Mouse (Mus musculus) neural tube, embryonic 13.5 days (tissue): Measurements from ENCODE around the gene Syt1. TPM values are rescaled to one million over a fixed set of nuclear protein-coding genes. Genes with fewer than 3 reads are reported as not detected.

Source experiments
- ATAC-seq: fragments of 200-750 bp; cut with Nextera tagmentation; 2 replicates; pipeline ENCODE4 v1.8.0; 2017; ENCODE audit warnings: low read depth, mild to moderate bottlenecking, moderate TSS enrichment, moderate library complexity
- H3K27ac ChIP-seq: fragments of 300-500 bp; sonication (generic); replicated peaks from 2 replicates; pipeline ENCODE4 v1.5.1; 2015; ENCODE audit warnings: moderate library complexity, mild to moderate bottlenecking, inconsistent platforms
- H3K27me3 ChIP-seq: fragments of 300-500 bp; sonication (generic); 2 replicates; pipeline ENCODE4 v1.6.1; 2015; ENCODE audit warnings: mild to moderate bottlenecking, inconsistent platforms
- H3K36me3 ChIP-seq: fragments of 300-500 bp; sonication (generic); 2 replicates; pipeline ENCODE4 v1.6.1; 2015; ENCODE audit warnings: mild to moderate bottlenecking, inconsistent platforms
- H3K4me1 ChIP-seq: fragments of 300-500 bp; sonication (generic); replicated peaks from 2 replicates; pipeline ENCODE4 v1.6.1; 2015; ENCODE audit warnings: inconsistent platforms
- H3K4me2 ChIP-seq: fragments of 300-500 bp; sonication (generic); 2 replicates; pipeline ENCODE4 v1.6.1; 2015; ENCODE audit warnings: inconsistent platforms, mild to moderate bottlenecking, moderate library complexity
- H3K4me3 ChIP-seq: fragments of 300-500 bp; sonication (generic); 2 replicates; pipeline ENCODE4 v1.5.1; 2015; ENCODE audit warnings: mild to moderate bottlenecking, inconsistent platforms
- H3K9ac ChIP-seq: fragments of 300-500 bp; sonication (generic); 2 replicates; pipeline ENCODE4 v1.6.1; 2015; ENCODE audit warnings: moderate library complexity, mild to moderate bottlenecking, inconsistent platforms
- H3K9me3 ChIP-seq: fragments of 300-500 bp; sonication (generic); 2 replicates; pipeline ENCODE4 v1.6.1; 2016; ENCODE audit warnings: inconsistent platforms
- WGBS: fragments of 180-500 bp; shearing (Covaris S2); methylation state at CpG from one replicate; pipeline ENCODE4 v1.1.7; 2015; 5-methylcytosine and 5-hydroxymethylcytosine counted together
- polyA plus RNA-seq: library from polyadenylated mRNA; unstranded; fragments of >200 nt; fragmentation: Nextera tagmentation; extraction: Ambion mirVana; gene quantifications from 2 replicates; pipeline ENCODE4 v1.2.1, GENCODE M21; 2015

Syt1 gene
- polyA plus RNA-seq, 1 experiment from 2014 or later: 70.4 TPM

DNA sequence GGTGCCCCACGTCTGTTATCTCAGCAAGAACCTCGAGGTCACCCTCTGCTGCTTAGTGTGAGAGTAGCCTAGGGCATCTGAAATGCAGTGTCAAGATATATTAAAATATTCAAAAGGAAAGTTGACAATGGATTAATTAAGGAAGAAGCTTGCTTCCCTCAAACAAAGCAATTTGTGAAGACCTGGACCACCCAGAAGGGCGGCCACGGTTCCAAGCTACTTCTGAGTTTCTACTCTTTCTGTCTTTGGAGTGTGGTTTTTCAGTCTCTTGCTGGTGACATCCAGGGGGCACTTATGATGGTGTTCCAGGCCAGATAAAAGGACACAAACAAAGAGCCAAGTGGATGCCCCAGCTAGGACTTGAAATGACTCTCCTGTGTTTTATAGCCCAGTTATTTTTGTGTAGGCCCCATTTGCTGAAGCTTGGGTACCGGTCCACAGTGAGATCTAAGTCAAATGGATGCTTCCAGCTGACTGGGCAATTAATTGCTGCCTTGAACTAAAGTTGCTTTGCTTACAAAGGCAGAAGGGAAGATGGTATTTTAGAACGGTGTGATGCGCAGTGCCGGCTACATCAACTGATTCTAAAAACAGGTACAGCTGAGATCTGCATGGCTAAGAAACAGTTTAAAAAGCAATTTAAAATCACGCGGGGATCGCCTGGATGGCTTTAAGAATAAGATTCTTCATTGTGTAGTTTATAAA lies 530.5 kb downstream of the Syt1 start:
- H3K4me3 ChIP-seq: no peak overlapping the region
- no peak overlapping the region for H3K9ac ChIP-seq
- no peaks in the 10 kb centered on the region for H3K27me3 ChIP-seq
- H3K4me2 ChIP-seq: no peak overlapping the region
- no peaks in the 10 kb centered on the region for H3K4me1 ChIP-seq
- H3K36me3 ChIP-seq: no peaks in the 10 kb centered on the region
- ATAC-seq: no peak
- 68% methylated on average over 11 of the region's 11 CpGs for WGBS
- peaks cover 11% of the 10 kb centered on the region; the same call in 1 of the 2 replicates for H3K9me3 ChIP-seq
- H3K27ac ChIP-seq: no peak overlapping the region

- peak overlapping the region; percentile 69 for H3K27ac ChIP-seq
- no peak overlapping the region for H3K4me2 ChIP-seq
- peaks cover 6% of the 10 kb centered on the region; the same call in 1 of the 2 replicates for H3K9me3 ChIP-seq
- H3K4me3 ChIP-seq: no peak overlapping the region
- no peaks in the 10 kb centered on the region for H3K27me3 ChIP-seq
- no peak overlapping the region for H3K9ac ChIP-seq
- peak; percentile 36; the same call in 1 of the 2 replicates for ATAC-seq
- H3K36me3 ChIP-seq: no peaks in the 10 kb centered on the region
- WGBS: 20% methylated on average over 6 of the region's 6 CpGs
- peaks cover 8% of the 10 kb centered on the region for H3K4me1 ChIP-seq
Observed at GRCm38 (mm10) chr10:108470319-108470955, 540.3 kb downstream of the Syt1 start.

DNA sequence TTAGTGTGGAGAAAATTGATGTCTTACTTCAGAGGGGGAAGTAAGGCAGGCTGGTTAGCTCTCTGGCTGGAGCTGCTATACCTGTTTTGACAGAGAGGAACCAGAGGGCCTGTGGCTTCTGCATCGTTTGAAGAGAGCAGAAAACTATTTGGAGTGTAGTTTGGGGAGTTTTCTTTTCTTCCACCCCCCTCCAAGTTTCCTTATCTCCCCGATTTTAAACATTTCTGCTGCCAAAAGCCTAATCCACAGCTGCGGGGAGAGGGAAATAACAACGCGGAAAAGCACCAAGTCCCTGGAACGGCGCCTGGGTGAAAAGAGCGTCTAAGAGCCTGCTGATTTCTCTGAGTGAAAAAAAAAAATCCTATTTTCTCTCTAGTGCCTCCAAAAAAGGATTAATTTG lies 544.2 kb downstream of the Syt1 start:
- WGBS: 74% methylated on average over 8 of the region's 8 CpGs
- H3K4me2 ChIP-seq: no peak overlapping the region
- no peak for ATAC-seq

GRCm38 (mm10) chr10:108461862-108462261 lies 548.9 kb downstream of the Syt1 start:
- no peak overlapping the region for H3K9ac ChIP-seq
- H3K4me2 ChIP-seq: no peak overlapping the region
- no peaks in the 10 kb centered on the region for H3K9me3 ChIP-seq
- no peak overlapping the region for H3K4me3 ChIP-seq
- no peaks in the 10 kb centered on the region for H3K36me3 ChIP-seq
- 67% methylated on average over 2 of the region's 2 CpGs for WGBS
- H3K4me1 ChIP-seq: peaks cover 5% of the 10 kb centered on the region; the same call in 1 of the 2 replicates
- no peak overlapping the region for H3K27ac ChIP-seq
- ATAC-seq: no peak
- H3K27me3 ChIP-seq: no peaks in the 10 kb centered on the region

More for the DNA sequence above, 544.2 kb downstream of the Syt1 start:
- Histone ChIP-seq H3K4me1 (peaks cover 10% of the 10 kb centered on the region), H3K4me3 (no peak overlapping the region), H3K36me3 (no peaks in the 10 kb centered on the region), H3K27me3 (no peaks in the 10 kb centered on the region), H3K9ac (no peak overlapping the region), H3K27ac (no peak overlapping the region), H3K9me3 (no peaks in the 10 kb centered on the region)

DNA sequence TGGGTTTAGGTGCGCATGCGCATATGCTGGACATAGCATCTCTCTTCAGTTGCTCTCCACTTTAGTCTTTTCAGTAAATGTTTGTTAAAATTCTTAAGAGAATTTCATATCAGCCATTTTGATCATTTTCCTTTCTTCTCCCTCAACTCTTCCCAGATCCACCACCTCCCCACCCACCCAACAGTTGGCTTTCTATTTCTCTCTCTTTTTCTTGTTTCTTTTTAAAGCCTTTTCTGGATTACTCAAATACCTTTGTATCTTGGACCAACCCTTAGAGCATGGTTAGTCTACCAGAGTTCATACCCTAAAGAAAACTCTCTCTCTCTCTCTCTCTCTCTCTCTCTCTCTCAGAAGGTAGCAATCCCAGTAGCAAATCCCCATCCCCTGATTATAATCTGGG lies 553.7 kb downstream of the Syt1 start:
- Histone ChIP-seq H3K4me2 (no peak overlapping the region), H3K36me3 (no peaks in the 10 kb centered on the region), H3K27me3 (no peaks in the 10 kb centered on the region), H3K4me1 (peaks cover 5% of the 10 kb centered on the region; the same call in 1 of the 2 replicates), H3K9ac (no peak overlapping the region), H3K4me3 (no peak overlapping the region), H3K9me3 (no peaks in the 10 kb centered on the region), H3K27ac (no peak overlapping the region)
- WGBS: 98% methylated on average over 2 of the region's 2 CpGs
- no peak for ATAC-seq

GRCm38 (mm10) chr10:108455883-108456282 lies 554.9 kb downstream of the Syt1 start:
- no peak for ATAC-seq
- H3K9ac ChIP-seq: no peak overlapping the region
- no peaks in the 10 kb centered on the region for H3K27me3 ChIP-seq
- no peaks in the 10 kb centered on the region for H3K9me3 ChIP-seq
- no peak overlapping the region for H3K4me2 ChIP-seq
- no peaks in the 10 kb centered on the region for H3K4me1 ChIP-seq
- H3K36me3 ChIP-seq: no peaks in the 10 kb centered on the region
- H3K27ac ChIP-seq: no peak overlapping the region
- H3K4me3 ChIP-seq: no peak overlapping the region
- WGBS: 90% methylated on average over 2 of the region's 2 CpGs

- H3K27me3 ChIP-seq: no peaks in the 10 kb centered on the region
- H3K36me3 ChIP-seq: no peaks in the 10 kb centered on the region
- WGBS: 81% methylated on average over 10 of the region's 10 CpGs
- ATAC-seq: no peak
- H3K4me2 ChIP-seq: no peak overlapping the region
- no peaks in the 10 kb centered on the region for H3K4me1 ChIP-seq
- no peaks in the 10 kb centered on the region for H3K9me3 ChIP-seq
- no peak overlapping the region for H3K9ac ChIP-seq
- no peak overlapping the region for H3K4me3 ChIP-seq
- H3K27ac ChIP-seq: no peak overlapping the region
Observed at GRCm38 (mm10) chr10:108455204-108455603, 555.6 kb downstream of the Syt1 start.

GRCm38 (mm10) chr10:108454691-108455117 lies 556.1 kb downstream of the Syt1 start:
- WGBS: 87% methylated on average over 11 of the region's 11 CpGs
- ATAC-seq: no peak
- no peaks in the 10 kb centered on the region for H3K9me3 ChIP-seq

GRCm38 (mm10) chr10:108453561-108453960 lies 557.2 kb downstream of the Syt1 start:
- Histone ChIP-seq H3K36me3 (no peaks in the 10 kb centered on the region), H3K4me3 (no peak overlapping the region), H3K4me2 (no peak overlapping the region), H3K9ac (no peak overlapping the region), H3K27ac (no peak overlapping the region), H3K4me1 (no peaks in the 10 kb centered on the region), H3K9me3 (no peaks in the 10 kb centered on the region), H3K27me3 (no peaks in the 10 kb centered on the region)
- no peak for ATAC-seq
- 57% methylated on average over 2 of the region's 2 CpGs for WGBS

More at GRCm38 (mm10) chr10:108454691-108455117, 556.1 kb downstream of the Syt1 start:
- no peak overlapping the region for H3K4me2 ChIP-seq
- H3K9ac ChIP-seq: no peak overlapping the region
- H3K27ac ChIP-seq: no peak overlapping the region
- H3K27me3 ChIP-seq: no peaks in the 10 kb centered on the region
- H3K36me3 ChIP-seq: no peaks in the 10 kb centered on the region
- H3K4me3 ChIP-seq: no peak overlapping the region
- no peaks in the 10 kb centered on the region for H3K4me1 ChIP-seq

- Histone ChIP-seq H3K4me1 (no peaks in the 10 kb centered on the region), H3K4me2 (no peak overlapping the region), H3K9ac (no peak overlapping the region), H3K4me3 (no peak overlapping the region), H3K9me3 (no peaks in the 10 kb centered on the region), H3K27me3 (0 out of 2 replicates have a peak, but pooled peaks cover 2% of the 10 kb centered on the region), H3K36me3 (no peaks in the 10 kb centered on the region), H3K27ac (no peak overlapping the region)
- 90% methylated on average over 9 of the region's 9 CpGs for WGBS
- no peak for ATAC-seq
Observed at GRCm38 (mm10) chr10:108452421-108452820, 558.4 kb downstream of the Syt1 start.

- Histone ChIP-seq H3K27ac (no peak overlapping the region), H3K9me3 (no peaks in the 10 kb centered on the region), H3K4me3 (no peak overlapping the region), H3K4me1 (peaks cover 4% of the 10 kb centered on the region), H3K4me2 (no peak overlapping the region), H3K36me3 (no peaks in the 10 kb centered on the region), H3K9ac (no peak overlapping the region), H3K27me3 (0 out of 2 replicates have a peak, but pooled peaks cover 5% of the 10 kb centered on the region)
- no peak for ATAC-seq
- WGBS: 92% methylated on average over 8 of the region's 8 CpGs
Observed at GRCm38 (mm10) chr10:108451516-108451915, 559.3 kb downstream of the Syt1 start.

DNA sequence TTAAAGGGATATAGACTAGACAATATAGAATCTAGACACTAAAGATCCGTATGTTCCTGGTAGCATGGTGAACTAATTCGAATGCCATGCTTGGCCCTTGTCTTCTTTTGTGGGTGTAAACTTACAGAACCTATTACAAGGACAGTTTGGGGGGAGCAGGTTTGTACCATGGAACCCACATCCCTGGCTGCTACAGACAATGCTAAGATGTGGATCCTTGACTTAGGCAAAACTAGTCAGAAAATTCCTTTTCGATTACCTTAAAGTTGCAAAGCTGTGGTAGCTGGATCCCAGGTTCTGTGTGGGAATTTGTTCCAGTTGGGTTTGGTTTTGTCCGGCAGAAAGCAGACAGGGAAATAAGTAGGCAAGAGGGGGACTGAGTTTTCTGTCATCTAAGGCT lies 560.4 kb downstream of the Syt1 start:
- H3K9me3 ChIP-seq: no peaks in the 10 kb centered on the region
- 0 out of 2 replicates have a peak, but pooled peaks cover 5% of the 10 kb centered on the region for H3K27me3 ChIP-seq
- WGBS: 85% methylated on average over 4 of the region's 4 CpGs
- H3K36me3 ChIP-seq: no peaks in the 10 kb centered on the region
- no peak overlapping the region for H3K9ac ChIP-seq
- H3K4me1 ChIP-seq: peaks cover 8% of the 10 kb centered on the region
- H3K4me2 ChIP-seq: no peak overlapping the region
- no peak overlapping the region for H3K4me3 ChIP-seq
- no peak overlapping the region for H3K27ac ChIP-seq
- no peak for ATAC-seq
